Mouse (Mus musculus): ENCODE data around the gene Rbms1. TPM values are rescaled to one million over a fixed set of nuclear protein-coding genes. Genes with fewer than 3 reads are reported as not detected.

Rbms1 gene
- total RNA-seq, 2 experiments from 2014 or later: 21.8 to 22.1 TPM

- no peak for DNase-seq
Observed at GRCm38 (mm10) chr2:60712483-60712882, 250.5 kb downstream of the Rbms1 start.

DNA sequence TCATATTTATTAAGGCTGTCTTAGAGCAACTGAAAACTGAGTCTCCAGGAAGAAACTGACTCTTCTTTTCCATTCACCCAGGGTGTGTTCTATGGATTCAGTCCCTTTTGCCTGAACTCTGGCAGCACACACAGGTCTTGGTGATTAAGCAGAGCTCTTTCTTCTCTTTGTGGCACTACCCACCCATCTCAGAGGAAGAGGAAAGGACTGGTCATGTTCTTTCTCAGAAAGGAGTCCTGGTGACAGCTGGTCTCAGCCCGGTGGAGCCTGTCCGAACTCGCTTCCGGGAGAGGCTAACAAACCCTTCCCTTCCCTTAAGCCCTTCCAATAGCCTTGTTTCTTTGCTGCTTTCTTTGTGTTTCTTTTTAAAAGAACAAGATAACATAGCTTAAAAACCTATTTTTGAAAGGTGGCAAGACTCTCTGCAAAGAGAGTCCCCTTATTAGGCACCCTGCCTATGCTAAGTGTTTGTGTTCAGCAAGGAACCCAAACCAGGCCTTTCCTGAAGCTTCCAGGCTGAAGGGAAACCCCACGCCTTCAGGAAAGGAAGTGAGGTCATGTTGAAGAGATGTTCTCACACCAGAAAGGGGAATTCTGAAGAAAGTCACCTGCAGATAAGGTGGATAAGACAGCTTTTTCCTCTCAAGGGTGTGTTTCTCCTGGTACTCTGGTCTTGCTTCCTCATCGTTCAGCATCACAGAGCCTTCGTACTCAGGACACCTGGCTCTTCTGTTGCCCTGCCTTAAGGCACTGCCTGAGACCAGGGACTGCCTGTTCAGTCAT lies 251.7 kb downstream of the Rbms1 start:
- no peak for DNase-seq

- no peak for DNase-seq
Observed at GRCm38 (mm10) chr2:60710317-60710716, 252.7 kb downstream of the Rbms1 start.

GRCm38 (mm10) chr2:60708671-60709070 lies 254.3 kb downstream of the Rbms1 start:
- DNase-seq: no peak

DNA sequence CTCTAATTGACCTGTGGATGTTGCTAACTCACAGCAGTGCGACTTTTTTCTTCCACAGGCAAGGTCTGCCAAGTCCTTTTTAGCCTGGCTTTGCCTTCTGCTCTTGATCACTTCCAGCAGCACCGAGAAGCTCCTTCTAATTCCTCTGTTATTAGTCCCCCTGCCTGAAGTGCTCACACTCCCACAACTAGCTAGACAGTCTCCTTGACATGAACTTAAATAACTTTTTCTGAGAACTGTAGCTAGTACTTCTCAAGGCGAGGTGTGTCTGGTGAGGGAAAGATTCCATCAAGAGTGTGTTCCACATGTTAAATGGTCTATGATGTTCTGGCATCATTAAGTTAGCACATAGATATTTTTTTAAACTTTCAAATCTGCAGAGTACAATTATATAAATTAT lies 256.1 kb downstream of the Rbms1 start:
- no peak for DNase-seq

GRCm38 (mm10) chr2:60705426-60705825 lies 257.6 kb downstream of the Rbms1 start:
- no peak for DNase-seq

- no peak for DNase-seq
Observed at GRCm38 (mm10) chr2:60703315-60703714, 259.7 kb downstream of the Rbms1 start.

- DNase-seq: no peak
Observed at GRCm38 (mm10) chr2:60700956-60701355, 262.0 kb downstream of the Rbms1 start.

Other genes starting within 250 kb of the Rbms1 start
- gene Itgb6, start 240.5 kb downstream of the Rbms1 start, total RNA-seq (2021): 10 to 100 TPM; 19.1 to 26.1 TPM

All from gastrocnemius, postnatal 25 days (tissue).